Mouse (Mus musculus): ENCODE measurements around the gene Camk2n1. TPM values are rescaled to one million over a fixed set of nuclear protein-coding genes. Genes with fewer than 3 reads are reported as not detected.

The Camk2n1 gene
- polyA plus RNA-seq, 1 experiment from 2014 or later: 2.5 TPM

GRCm38 (mm10) chr4:138467451-138467850, 13.3 kb downstream of the Camk2n1 start:
- DNase-seq (ENCODE audit: low spot score) (no peak), ATAC-seq (ENCODE audit: low read depth) (no peak)
- Histone ChIP-seq H3K27ac (replicated peaks; ENCODE audit: low read depth, low read length) (no peak overlapping the region), H3K4me3 (ENCODE audit: low read depth, low read length) (no peak overlapping the region), H3K9me3 (ENCODE audit: control insufficient read depth, low read length) (no peaks in the 10 kb centered on the region), H3K4me2 (ENCODE audit: low read depth, low read length) (no peak overlapping the region), H3K27me3 (replicated peaks; ENCODE audit: control insufficient read depth, insufficient read depth, low read length) (peaks cover 25% of the 10 kb centered on the region), H3K4me1 (ENCODE audit: control insufficient read depth, insufficient read depth, low read length) (peaks cover 34% of the 10 kb centered on the region), H3K36me3 (ENCODE audit: control insufficient read depth, insufficient read depth, low read length) (no peaks in the 10 kb centered on the region), H3K9ac (ENCODE audit: low read depth, low read length) (no peak overlapping the region)
- WGBS: 82% methylated on average over 5 of the region's 5 CpGs

- Histone ChIP-seq H3K9me3 (ENCODE audit: control insufficient read depth, low read length) (no peaks in the 10 kb centered on the region), H3K36me3 (ENCODE audit: control insufficient read depth, insufficient read depth, low read length) (no peaks in the 10 kb centered on the region), H3K27ac (replicated peaks; ENCODE audit: low read depth, low read length) (no peak overlapping the region), H3K4me1 (ENCODE audit: control insufficient read depth, insufficient read depth, low read length) (peaks cover 18% of the 10 kb centered on the region), H3K27me3 (replicated peaks; ENCODE audit: control insufficient read depth, insufficient read depth, low read length) (peaks cover 21% of the 10 kb centered on the region), H3K4me3 (ENCODE audit: low read depth, low read length) (no peak overlapping the region), H3K4me2 (ENCODE audit: low read depth, low read length) (peak overlapping the region; percentile 18; the same call in 1 of the 2 replicates), H3K9ac (ENCODE audit: low read depth, low read length) (no peak overlapping the region)
- WGBS: 6% methylated on average over 7 of the region's 7 CpGs
- ATAC-seq (ENCODE audit: low read depth): peak; percentile 60; the same call in 1 of the 2 replicates
- DNase-seq (ENCODE audit: low spot score): peak; percentile 62
Measured at GRCm38 (mm10) chr4:138469080-138469479, 15.0 kb downstream of the Camk2n1 start.

- Histone ChIP-seq H3K4me3 (ENCODE audit: low read depth, low read length) (no peak overlapping the region), H3K36me3 (ENCODE audit: control insufficient read depth, insufficient read depth, low read length) (no peaks in the 10 kb centered on the region), H3K4me1 (ENCODE audit: control insufficient read depth, insufficient read depth, low read length) (peaks cover 7% of the 10 kb centered on the region; the same call in 1 of the 2 replicates), H3K27ac (replicated peaks; ENCODE audit: low read depth, low read length) (no peak overlapping the region), H3K4me2 (ENCODE audit: low read depth, low read length) (no peak overlapping the region), H3K27me3 (replicated peaks; ENCODE audit: control insufficient read depth, insufficient read depth, low read length) (peaks cover 11% of the 10 kb centered on the region), H3K9me3 (ENCODE audit: control insufficient read depth, low read length) (no peaks in the 10 kb centered on the region), H3K9ac (ENCODE audit: low read depth, low read length) (no peak overlapping the region)
- ATAC-seq (ENCODE audit: low read depth) (no peak), DNase-seq (ENCODE audit: low spot score) (no peak)
- 59% methylated on average over 7 of the region's 7 CpGs for WGBS
Measured at GRCm38 (mm10) chr4:138471241-138471640, 17.1 kb downstream of the Camk2n1 start.

- 80% methylated on average over 6 of the region's 7 CpGs for WGBS
- Histone ChIP-seq H3K4me1 (ENCODE audit: control insufficient read depth, insufficient read depth, low read length) (no peaks in the 10 kb centered on the region), H3K27me3 (replicated peaks; ENCODE audit: control insufficient read depth, insufficient read depth, low read length) (peaks cover 8% of the 10 kb centered on the region), H3K9ac (ENCODE audit: low read depth, low read length) (no peak overlapping the region), H3K36me3 (ENCODE audit: control insufficient read depth, insufficient read depth, low read length) (no peaks in the 10 kb centered on the region), H3K4me3 (ENCODE audit: low read depth, low read length) (no peak overlapping the region), H3K9me3 (ENCODE audit: control insufficient read depth, low read length) (no peaks in the 10 kb centered on the region), H3K27ac (replicated peaks; ENCODE audit: low read depth, low read length) (no peak overlapping the region), H3K4me2 (ENCODE audit: low read depth, low read length) (no peak overlapping the region)
- DNase-seq (ENCODE audit: low spot score) (no peak), ATAC-seq (ENCODE audit: low read depth) (no peak)
Measured at GRCm38 (mm10) chr4:138479595-138479994, 25.5 kb downstream of the Camk2n1 start.

GRCm38 (mm10) chr4:138480962-138481361, 26.8 kb downstream of the Camk2n1 start:
- Histone ChIP-seq H3K27ac (replicated peaks; ENCODE audit: low read depth, low read length) (no peak overlapping the region), H3K27me3 (replicated peaks; ENCODE audit: control insufficient read depth, insufficient read depth, low read length) (peaks cover 8% of the 10 kb centered on the region), H3K9me3 (ENCODE audit: control insufficient read depth, low read length) (no peaks in the 10 kb centered on the region), H3K4me2 (ENCODE audit: low read depth, low read length) (no peak overlapping the region), H3K9ac (ENCODE audit: low read depth, low read length) (no peak overlapping the region), H3K4me3 (ENCODE audit: low read depth, low read length) (no peak overlapping the region), H3K4me1 (ENCODE audit: control insufficient read depth, insufficient read depth, low read length) (no peaks in the 10 kb centered on the region), H3K36me3 (ENCODE audit: control insufficient read depth, insufficient read depth, low read length) (no peaks in the 10 kb centered on the region)
- WGBS: 30% methylated on average over 9 of the region's 9 CpGs
- ATAC-seq (ENCODE audit: low read depth) (no peak), DNase-seq (ENCODE audit: low spot score) (no peak)

- H3K9ac ChIP-seq (ENCODE audit: low read depth, low read length): no peak overlapping the region
- no peaks in the 10 kb centered on the region for H3K9me3 ChIP-seq (ENCODE audit: control insufficient read depth, low read length)
- no peaks in the 10 kb centered on the region for H3K36me3 ChIP-seq (ENCODE audit: control insufficient read depth, insufficient read depth, low read length)
- DNase-seq (ENCODE audit: low spot score): no peak
- ATAC-seq (ENCODE audit: low read depth): no peak
- H3K4me3 ChIP-seq (ENCODE audit: low read depth, low read length): no peak overlapping the region
- H3K27ac ChIP-seq (replicated peaks; ENCODE audit: low read depth, low read length): no peak overlapping the region
- WGBS: 69% methylated on average over 8 of the region's 8 CpGs
- no peaks in the 10 kb centered on the region for H3K27me3 ChIP-seq (replicated peaks; ENCODE audit: control insufficient read depth, insufficient read depth, low read length)
- no peak overlapping the region for H3K4me2 ChIP-seq (ENCODE audit: low read depth, low read length)
- H3K4me1 ChIP-seq (ENCODE audit: control insufficient read depth, insufficient read depth, low read length): no peaks in the 10 kb centered on the region
Measured at GRCm38 (mm10) chr4:138482721-138483120, 28.6 kb downstream of the Camk2n1 start.

- ATAC-seq (ENCODE audit: low read depth) (no peak), DNase-seq (ENCODE audit: low spot score) (no peak)
- Histone ChIP-seq H3K4me1 (ENCODE audit: control insufficient read depth, insufficient read depth, low read length) (0 out of 2 replicates have a peak, but pooled peaks cover under 1% of the 10 kb centered on the region), H3K27me3 (replicated peaks; ENCODE audit: control insufficient read depth, insufficient read depth, low read length) (no peaks in the 10 kb centered on the region), H3K9ac (ENCODE audit: low read depth, low read length) (no peak overlapping the region), H3K4me2 (ENCODE audit: low read depth, low read length) (no peak overlapping the region), H3K4me3 (ENCODE audit: low read depth, low read length) (no peak overlapping the region), H3K9me3 (ENCODE audit: control insufficient read depth, low read length) (no peaks in the 10 kb centered on the region), H3K27ac (replicated peaks; ENCODE audit: low read depth, low read length) (no peak overlapping the region), H3K36me3 (ENCODE audit: control insufficient read depth, insufficient read depth, low read length) (no peaks in the 10 kb centered on the region)
- 53% methylated on average over 7 of the region's 8 CpGs for whole genome bisulfite sequencing
Measured at GRCm38 (mm10) chr4:138488241-138488640, 34.1 kb downstream of the Camk2n1 start.

- H3K36me3 ChIP-seq (ENCODE audit: control insufficient read depth, insufficient read depth, low read length): no peaks in the 10 kb centered on the region
- DNase-seq (ENCODE audit: low spot score) (no peak), ATAC-seq (ENCODE audit: low read depth) (no peak)
- no peak overlapping the region for H3K27ac ChIP-seq (replicated peaks; ENCODE audit: low read depth, low read length)
- peaks cover 23% of the 10 kb centered on the region for H3K4me1 ChIP-seq (ENCODE audit: control insufficient read depth, insufficient read depth, low read length)
- no peak overlapping the region for H3K4me2 ChIP-seq (ENCODE audit: low read depth, low read length)
- H3K4me3 ChIP-seq (ENCODE audit: low read depth, low read length): no peak overlapping the region
- H3K27me3 ChIP-seq (replicated peaks; ENCODE audit: control insufficient read depth, insufficient read depth, low read length): no peaks in the 10 kb centered on the region
- 73% methylated on average over 4 of the region's 4 CpGs for WGBS
- no peaks in the 10 kb centered on the region for H3K9me3 ChIP-seq (ENCODE audit: control insufficient read depth, low read length)
- H3K9ac ChIP-seq (ENCODE audit: low read depth, low read length): no peak overlapping the region
Measured at GRCm38 (mm10) chr4:138491088-138491487, 37.0 kb downstream of the Camk2n1 start.

- H3K4me1 ChIP-seq (ENCODE audit: control insufficient read depth, insufficient read depth, low read length): peaks cover 27% of the 10 kb centered on the region
- no peak overlapping the region for H3K4me2 ChIP-seq (ENCODE audit: low read depth, low read length)
- H3K27me3 ChIP-seq (replicated peaks; ENCODE audit: control insufficient read depth, insufficient read depth, low read length): no peaks in the 10 kb centered on the region
- H3K4me3 ChIP-seq (ENCODE audit: low read depth, low read length): no peak overlapping the region
- peak; percentile 58 for DNase-seq (ENCODE audit: low spot score)
- H3K27ac ChIP-seq (replicated peaks; ENCODE audit: low read depth, low read length): no peak overlapping the region; the same call in 1 of the 2 replicates
- H3K36me3 ChIP-seq (ENCODE audit: control insufficient read depth, insufficient read depth, low read length): no peaks in the 10 kb centered on the region
- 38% methylated on average over 3 of the region's 5 CpGs for WGBS
- no peaks in the 10 kb centered on the region for H3K9me3 ChIP-seq (ENCODE audit: control insufficient read depth, low read length)
- H3K9ac ChIP-seq (ENCODE audit: low read depth, low read length): no peak overlapping the region
- peak; percentile 56 for ATAC-seq (ENCODE audit: low read depth)
Measured at GRCm38 (mm10) chr4:138493161-138494001, 39.3 kb downstream of the Camk2n1 start.

Measured in embryonic facial prominence, embryonic 14.5 days (tissue).